Mouse (Mus musculus) intestine, embryonic 16.5 days (tissue): Measurements from ENCODE around the gene Amacr. TPM values are rescaled to one million over a fixed set of nuclear protein-coding genes. Genes with fewer than 3 reads are reported as not detected.
"Not testable (repeated sequence)": the region's sequence is repeated elsewhere in the genome, so short reads cannot be mapped to it uniquely, and the experiment has no call there.

Experiments used
- ATAC-seq: fragments of 200-750 bp; cut with Nextera tagmentation; 2 replicates; pipeline ENCODE4 v1.8.0; 2017; ENCODE audit warnings: moderate TSS enrichment, moderate library complexity
- H3K27ac ChIP-seq: fragments of 300-500 bp; sonication (generic); 2 replicates; pipeline ENCODE4 v1.5.1; 2014; ENCODE audit warnings: mild to moderate bottlenecking, low read length
- H3K27me3 ChIP-seq: fragments of 300-500 bp; sonication (generic); replicated peaks from 2 replicates; pipeline ENCODE4 v1.6.1; 2014; ENCODE audit warnings: low read length, control low read depth, mixed read lengths; ENCODE audit not compliant: control insufficient read depth, insufficient read depth
- H3K36me3 ChIP-seq: fragments of 300-500 bp; sonication (generic); 2 replicates; pipeline ENCODE4 v1.6.1; 2014; ENCODE audit warnings: low read length, control low read depth; ENCODE audit not compliant: control insufficient read depth, insufficient read depth
- H3K4me1 ChIP-seq: fragments of 300-500 bp; sonication (generic); 2 replicates; pipeline ENCODE4 v1.6.1; 2014; ENCODE audit warnings: low read length, control low read depth, mixed read lengths; ENCODE audit not compliant: control insufficient read depth, insufficient read depth
- H3K4me2 ChIP-seq: fragments of 300-500 bp; sonication (generic); 2 replicates; pipeline ENCODE4 v1.6.1; 2014; ENCODE audit warnings: low read depth, low read length, control low read depth
- H3K4me3 ChIP-seq: fragments of 300-500 bp; sonication (generic); 2 replicates; pipeline ENCODE4 v1.5.1; 2014; ENCODE audit warnings: mild to moderate bottlenecking, low read length
- H3K9ac ChIP-seq: fragments of 300-500 bp; sonication (generic); 2 replicates; pipeline ENCODE4 v1.6.1; 2014; ENCODE audit warnings: low read depth, low read length
- H3K9me3 ChIP-seq: fragments of 300-500 bp; sonication (generic); 2 replicates; pipeline ENCODE4 v1.6.1; 2016; ENCODE audit warnings: low read length, control low read depth; ENCODE audit not compliant: control insufficient read depth
- WGBS: fragments of 180-500 bp; shearing (Covaris S2); extraction: QIAGEN DNeasy Blood & Tissue Kit; methylation state at CpG from one replicate; pipeline ENCODE4 v1.1.7; 2014; 5-methylcytosine and 5-hydroxymethylcytosine counted together
- polyA plus RNA-seq: library from polyadenylated mRNA; unstranded; fragments of >200 nt; fragmentation: Nextera tagmentation; extraction: Ambion mirVana; gene quantifications from 2 replicates; pipeline ENCODE4 v1.2.1, GENCODE M21; 2015

The Amacr gene
- polyA plus RNA-seq, 1 experiment from 2014 or later = 29.4 TPM

DNA sequence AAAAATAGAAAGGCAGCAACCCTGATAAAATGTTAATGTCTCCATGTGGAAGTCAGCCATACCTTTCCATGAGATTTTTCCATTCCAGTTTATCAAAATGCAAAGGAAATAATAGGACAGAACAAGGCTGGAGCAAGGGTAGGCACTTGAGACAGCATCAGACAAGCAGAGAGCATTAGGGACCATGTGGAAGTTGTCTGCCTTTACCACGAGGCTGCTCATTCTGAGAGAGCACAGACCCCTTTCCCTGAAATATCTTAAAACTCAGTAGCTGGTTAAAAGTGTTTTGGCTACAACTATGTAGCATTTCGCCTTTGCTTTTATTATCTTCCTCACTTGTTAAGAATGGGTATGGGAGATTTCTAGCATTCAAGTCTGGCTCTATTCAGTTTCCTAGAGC, 844 bp upstream of the Amacr start:
- no peaks in the 10 kb centered on the region for H3K9me3 ChIP-seq
- H3K4me2 ChIP-seq = peak overlapping the region; percentile 77
- WGBS = 63% methylated on average over 2 of the region's 2 CpGs
- H3K4me3 ChIP-seq = peak overlapping the region; percentile 80
- no peaks in the 10 kb centered on the region for H3K36me3 ChIP-seq
- H3K27me3 ChIP-seq = no peaks in the 10 kb centered on the region
- H3K27ac ChIP-seq = no peak overlapping the region
- peaks cover 14% of the 10 kb centered on the region; the same call in 1 of the 2 replicates for H3K4me1 ChIP-seq
- H3K9ac ChIP-seq = peak overlapping the region; percentile 93; the same call in 1 of the 2 replicates
- no peak for ATAC-seq

DNA sequence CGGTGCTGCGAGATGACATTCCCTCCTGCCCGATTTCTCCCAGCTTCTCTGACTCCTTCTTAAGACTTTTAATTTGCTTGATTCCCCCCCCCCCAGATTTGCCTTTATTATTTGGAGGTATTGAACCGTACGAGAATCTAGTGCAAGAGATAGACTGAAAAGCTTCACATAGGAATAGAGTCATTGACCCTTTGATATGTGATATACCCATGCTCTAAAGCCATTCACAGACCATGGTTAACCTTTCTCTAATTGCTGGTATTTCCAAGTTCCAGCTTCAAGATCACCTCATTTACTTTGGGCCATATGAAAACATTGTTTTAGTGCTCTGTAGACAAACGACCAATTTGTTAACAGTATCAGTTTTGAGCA, 494 bp downstream of the Amacr start:
- no peaks in the 10 kb centered on the region for H3K36me3 ChIP-seq
- H3K4me3 ChIP-seq = peak overlapping the region; percentile 80
- peak overlapping the region; percentile 93 for H3K9ac ChIP-seq
- peak overlapping the region; percentile 90 for H3K27ac ChIP-seq
- peak overlapping the region; percentile 77 for H3K4me2 ChIP-seq
- H3K4me1 ChIP-seq = peaks cover 19% of the 10 kb centered on the region; the same call in 1 of the 2 replicates
- ATAC-seq = peak; percentile 26
- 2% methylated on average over 6 of the region's 6 CpGs for WGBS
- no peaks in the 10 kb centered on the region for H3K9me3 ChIP-seq
- no peaks in the 10 kb centered on the region for H3K27me3 ChIP-seq

DNA sequence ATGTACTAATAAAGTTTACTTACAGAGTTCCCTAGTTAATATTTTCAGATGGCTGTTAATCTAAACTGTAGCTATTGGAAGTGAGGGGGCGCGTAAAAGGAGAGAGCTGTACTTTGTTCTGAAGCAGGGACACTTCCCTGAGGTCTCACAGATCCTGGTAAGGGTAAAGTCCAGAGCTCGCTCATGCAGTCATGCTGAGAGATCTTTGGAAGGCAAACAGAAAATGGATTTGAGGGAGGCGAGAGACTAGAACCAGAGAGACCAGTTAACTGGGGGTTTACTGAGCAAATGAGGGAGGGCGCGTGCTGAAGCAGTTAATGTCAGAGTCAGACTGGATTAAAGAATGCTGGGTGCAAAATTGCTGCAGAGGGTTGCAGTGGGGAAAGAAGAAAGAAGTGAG, 4.2 kb downstream of the Amacr start:
- ATAC-seq = peak; percentile 70
- H3K27ac ChIP-seq = peak overlapping the region; percentile 91

DNA sequence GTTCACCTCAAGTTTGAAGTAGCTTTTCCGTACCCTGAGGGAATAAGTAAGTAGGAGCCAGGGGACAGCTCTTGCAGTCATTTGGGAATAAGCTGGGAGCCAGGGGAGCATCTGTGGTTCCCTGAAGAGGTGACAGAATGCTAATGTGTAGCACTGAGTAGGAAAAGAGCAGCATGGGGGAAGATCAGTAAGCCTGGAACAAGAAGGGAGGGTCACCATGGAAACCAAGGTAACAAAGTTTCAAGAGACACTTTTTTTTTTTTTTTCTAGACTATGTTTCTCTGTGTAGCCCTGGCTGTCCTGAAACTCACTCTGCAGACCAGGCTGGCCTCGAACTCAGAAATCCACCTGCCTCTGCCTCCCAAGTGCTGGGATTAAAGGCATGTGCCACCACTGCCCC, 4.9 kb downstream of the Amacr start:
- not testable (repeated sequence) for H3K36me3 ChIP-seq
- 77% methylated on average over 2 of the region's 2 CpGs for WGBS

More for the DNA sequence above, 4.2 kb downstream of the Amacr start:
- 47% methylated on average over 6 of the region's 6 CpGs for WGBS
- H3K9me3 ChIP-seq = no peaks in the 10 kb centered on the region
- peak overlapping the region; percentile 50; the same call in 1 of the 2 replicates for H3K9ac ChIP-seq
- H3K27me3 ChIP-seq = no peaks in the 10 kb centered on the region
- peaks cover 18% of the 10 kb centered on the region; the same call in 1 of the 2 replicates for H3K4me1 ChIP-seq
- no peak overlapping the region for H3K4me3 ChIP-seq
- H3K4me2 ChIP-seq = peak overlapping the region; percentile 26; the same call in 1 of the 2 replicates
- H3K36me3 ChIP-seq = 0 out of 2 replicates have a peak, but pooled peaks cover 3% of the 10 kb centered on the region

DNA sequence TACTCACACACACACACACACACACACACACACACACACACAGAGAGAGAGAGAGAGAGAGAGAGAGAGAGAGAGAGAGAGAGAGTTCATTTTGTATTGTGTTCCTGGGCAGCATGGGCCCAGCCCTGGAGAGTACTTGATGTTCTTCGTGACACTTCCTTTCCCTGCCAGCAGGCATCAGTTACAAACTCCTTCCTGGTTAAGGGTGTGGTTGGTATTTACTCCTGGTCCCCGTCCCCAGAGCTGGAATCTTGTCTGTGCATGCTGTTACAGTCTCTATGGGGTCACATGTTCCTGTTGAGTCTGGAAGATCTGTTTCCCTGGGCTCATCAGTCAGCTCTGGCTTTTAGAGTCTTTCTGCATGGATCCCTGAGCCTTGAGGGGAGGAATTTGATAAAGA, 8.9 kb downstream of the Amacr start:
- Histone ChIP-seq H3K27me3 (no peaks in the 10 kb centered on the region), H3K9me3 (no peaks in the 10 kb centered on the region), H3K4me1 (peaks cover 5% of the 10 kb centered on the region; the same call in 1 of the 2 replicates), H3K9ac (no peak overlapping the region), H3K4me2 (no peak overlapping the region), H3K36me3 (0 out of 2 replicates have a peak, but pooled peaks cover 3% of the 10 kb centered on the region), H3K27ac (no peak overlapping the region), H3K4me3 (no peak overlapping the region)
- 33% methylated on average over 2 of the region's 2 CpGs for WGBS
- no peak for ATAC-seq

More for the DNA sequence above, 4.9 kb downstream of the Amacr start:
- H3K4me2 ChIP-seq, H3K4me3 ChIP-seq, H3K27me3 ChIP-seq, H3K9ac ChIP-seq, H3K9me3 ChIP-seq, ATAC-seq: not testable (repeated sequence)
- peak overlapping the region; percentile 91 for H3K27ac ChIP-seq
- H3K4me1 ChIP-seq = peaks cover 16% of the 10 kb centered on the region; the same call in 1 of the 2 replicates

DNA sequence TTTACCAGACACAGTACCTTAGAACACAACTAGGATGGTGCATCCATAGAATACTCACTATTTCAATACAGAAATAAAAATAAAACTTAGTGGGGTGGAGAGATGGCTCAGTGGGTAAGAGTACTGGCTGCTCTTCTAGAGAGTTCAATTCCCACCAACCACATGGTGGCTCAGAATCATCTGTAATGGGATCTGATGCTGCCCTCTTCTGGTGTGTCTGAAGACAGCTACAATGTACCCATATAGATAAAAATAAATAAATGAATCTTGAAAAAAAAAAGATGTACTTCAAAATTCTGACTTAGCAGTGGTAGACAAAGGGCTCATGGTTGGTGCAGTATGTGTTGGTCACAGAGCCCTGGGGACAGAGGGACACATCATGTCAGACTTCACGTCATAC, 10.0 kb downstream of the Amacr start:
- Histone ChIP-seq H3K36me3 (0 out of 2 replicates have a peak, but pooled peaks cover 3% of the 10 kb centered on the region), H3K9ac (no peak overlapping the region), H3K27ac (no peak overlapping the region), H3K27me3 (no peaks in the 10 kb centered on the region), H3K4me2 (no peak overlapping the region), H3K9me3 (no peaks in the 10 kb centered on the region), H3K4me1 (no peaks in the 10 kb centered on the region), H3K4me3 (no peak overlapping the region)
- ATAC-seq = no peak
- 89% methylated on average over 1 of the region's 1 CpGs for WGBS

DNA sequence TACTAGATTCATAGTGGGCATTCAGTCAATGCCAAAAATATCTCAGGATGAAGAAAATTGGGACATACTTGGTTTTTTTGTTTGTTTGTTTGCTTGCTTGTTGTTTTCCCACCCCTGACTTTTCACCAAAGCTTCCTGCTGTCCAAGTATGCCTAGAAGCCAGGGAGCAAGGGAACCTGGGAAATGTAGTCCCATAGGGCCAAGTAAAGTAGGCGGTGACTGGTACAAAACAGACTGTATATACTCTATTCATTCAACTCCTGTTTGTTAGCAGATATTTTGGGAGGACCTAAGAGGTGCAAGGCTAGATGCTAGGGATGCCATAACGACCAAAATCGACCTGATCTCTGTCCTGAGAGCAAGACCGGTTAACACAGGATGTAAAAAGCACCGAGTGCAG, 18.3 kb downstream of the Amacr start:
- Histone ChIP-seq H3K27me3 (no peaks in the 10 kb centered on the region), H3K9ac (no peak overlapping the region), H3K36me3 (no peaks in the 10 kb centered on the region), H3K4me1 (no peaks in the 10 kb centered on the region), H3K4me3 (no peak overlapping the region), H3K27ac (no peak overlapping the region), H3K4me2 (no peak overlapping the region), H3K9me3 (no peaks in the 10 kb centered on the region)
- WGBS = 64% methylated on average over 5 of the region's 5 CpGs
- no peak for ATAC-seq

DNA sequence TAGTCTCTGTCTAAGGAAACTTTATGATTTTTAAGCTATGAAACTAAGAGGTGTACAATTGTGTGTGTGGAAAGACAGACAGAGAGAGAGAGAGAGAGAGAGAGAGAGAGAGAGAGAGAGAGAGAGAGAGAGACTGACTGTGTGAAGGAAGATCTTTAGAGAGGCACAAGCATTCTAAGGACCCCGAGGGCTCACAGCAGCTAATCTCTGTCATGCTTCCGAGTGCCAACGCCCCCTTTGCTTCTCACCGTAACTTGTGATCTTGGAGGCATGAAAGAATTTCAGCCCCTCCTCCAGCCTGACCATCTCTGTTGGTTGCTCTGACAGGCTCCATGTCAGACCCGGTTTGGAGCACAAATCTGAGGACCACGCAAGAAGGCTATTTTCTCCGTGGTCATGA, 18.9 kb downstream of the Amacr start, which contains the start of gene Slc45a2:
TSS of gene Slc45a2 (plus strand) at position 301 of the 400 bp plus-strand sequence.
- no peak for ATAC-seq
- Histone ChIP-seq H3K36me3 (no peaks in the 10 kb centered on the region), H3K4me3 (no peak within 1 kb of the TSS), H3K27ac (no peak within 1 kb of the TSS), H3K4me1 (no peaks in the 10 kb centered on the region), H3K9ac (no peak within 1 kb of the TSS), H3K27me3 (no peaks in the 10 kb centered on the region), H3K9me3 (no peaks in the 10 kb centered on the region), H3K4me2 (no peak within 1 kb of the TSS)
- WGBS = 64% methylated on average over 7 of the region's 7 CpGs

DNA sequence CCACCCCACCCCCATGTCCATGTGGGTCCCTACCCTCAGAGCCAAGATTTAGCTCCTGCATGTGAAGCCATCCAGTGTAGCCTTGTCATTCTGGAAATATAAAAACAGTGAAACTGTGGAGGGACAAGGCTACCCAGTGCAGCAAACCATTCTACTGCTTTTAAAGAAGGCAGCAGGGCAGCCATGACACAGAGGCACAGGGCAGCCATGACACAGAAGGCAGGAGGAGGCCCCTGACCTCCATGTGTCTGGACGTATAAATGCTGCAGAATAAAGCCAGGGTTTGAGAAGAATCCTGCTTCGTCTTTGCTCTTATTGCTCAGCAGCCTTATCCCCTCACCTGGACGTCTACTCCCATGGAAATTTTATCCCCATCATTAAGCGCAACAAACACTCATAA, 22.2 kb downstream of the Amacr start:
- H3K36me3 ChIP-seq = no peaks in the 10 kb centered on the region
- ATAC-seq = no peak
- no peaks in the 10 kb centered on the region for H3K4me1 ChIP-seq
- H3K4me2 ChIP-seq = no peak overlapping the region
- H3K27ac ChIP-seq = no peak overlapping the region
- no peak overlapping the region for H3K9ac ChIP-seq
- WGBS = 82% methylated on average over 4 of the region's 4 CpGs
- H3K4me3 ChIP-seq = no peak overlapping the region
- no peaks in the 10 kb centered on the region for H3K27me3 ChIP-seq
- H3K9me3 ChIP-seq = no peaks in the 10 kb centered on the region

DNA sequence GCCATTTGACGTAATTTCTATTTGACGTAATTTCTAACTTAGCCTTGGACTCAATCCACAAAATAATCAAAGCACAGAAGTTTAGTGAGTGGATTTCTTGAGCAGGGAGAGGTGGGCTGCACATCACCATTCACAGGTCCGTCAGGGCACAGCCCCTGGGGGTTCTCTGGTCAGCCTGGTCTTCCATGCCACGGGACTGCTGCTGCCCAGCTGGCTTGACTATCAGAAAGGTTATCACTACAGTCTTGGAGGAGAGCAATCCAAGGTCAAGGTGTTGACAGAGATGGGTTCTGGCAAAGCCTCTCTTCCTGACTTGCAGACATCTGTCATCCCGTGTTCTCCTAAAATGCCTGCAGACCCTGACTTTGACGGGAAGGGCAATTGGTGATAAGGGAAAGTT, 23.1 kb downstream of the Amacr start:
- H3K27me3 ChIP-seq = no peaks in the 10 kb centered on the region
- no peaks in the 10 kb centered on the region for H3K9me3 ChIP-seq
- no peaks in the 10 kb centered on the region for H3K36me3 ChIP-seq
- no peak overlapping the region for H3K4me3 ChIP-seq
- no peak for ATAC-seq
- H3K4me1 ChIP-seq = no peaks in the 10 kb centered on the region
- 64% methylated on average over 6 of the region's 6 CpGs for WGBS
- H3K9ac ChIP-seq = no peak overlapping the region
- H3K27ac ChIP-seq = no peak overlapping the region
- no peak overlapping the region for H3K4me2 ChIP-seq
